Mouse (Mus musculus) thymus, postnatal 4 days (tissue): ENCODE data around the gene Zfp768.

ENCODE experiments used
- DNase-seq: peaks from one replicate; pipeline ENCODE4 v3.0.0; 2021

Gene Zfp768

DNA sequence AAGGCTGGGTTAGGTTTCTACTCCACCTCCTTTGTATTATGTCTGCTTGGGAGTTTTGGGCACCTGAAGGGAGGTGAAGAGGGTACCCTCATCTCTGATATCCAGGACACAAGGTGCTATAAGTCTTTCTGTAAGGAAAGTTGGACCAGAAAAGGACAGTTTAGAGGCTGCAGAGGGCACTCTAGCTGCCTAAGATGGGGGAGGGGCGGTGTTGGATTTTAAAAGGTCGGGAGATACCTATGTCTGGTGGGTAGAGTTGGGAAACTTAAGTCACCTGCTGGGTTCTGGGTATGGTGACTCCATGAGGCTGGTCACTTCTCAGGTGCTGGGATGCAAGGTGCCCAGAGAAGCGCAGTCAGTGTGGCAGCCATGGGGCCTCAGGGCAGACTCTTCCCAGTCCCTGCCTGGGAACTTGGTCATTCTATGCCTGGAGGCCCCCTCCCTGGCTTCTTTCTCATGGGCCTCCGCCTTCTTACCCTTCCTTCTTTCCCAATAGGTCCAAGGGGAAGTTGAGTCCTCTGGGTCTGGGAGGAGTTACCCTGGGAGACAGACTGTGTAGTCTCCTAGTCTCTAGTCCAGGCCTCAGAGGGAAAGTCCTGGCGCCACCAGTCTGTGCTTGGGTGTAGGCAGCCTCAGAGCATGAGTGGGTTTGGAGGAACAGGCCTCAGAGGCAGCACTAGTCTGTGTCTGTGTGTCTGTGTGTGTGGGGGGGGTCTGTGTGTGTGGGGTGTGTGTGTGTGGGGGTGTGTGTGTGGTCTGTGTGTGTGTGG is 48.4 kb downstream of the Zfp768 start:
- DNase-seq, result peak; percentile 64

GRCm38 (mm10) chr7:127296098-127296497 is 49.3 kb downstream of the Zfp768 start, which contains the start of gene Itgal:
Gene Itgal, plus strand, starts transcription at chr7:127296260.
- peak; percentile 77 for DNase-seq
